Mouse (Mus musculus): ENCODE measurements at regions not wholly inside any gene's neighbourhood (a gene's known extent, or its start where the extent isn't known, plus 50 kb on each side); places are given as distances from the start of the nearest gene placed in this dataset.

DNA sequence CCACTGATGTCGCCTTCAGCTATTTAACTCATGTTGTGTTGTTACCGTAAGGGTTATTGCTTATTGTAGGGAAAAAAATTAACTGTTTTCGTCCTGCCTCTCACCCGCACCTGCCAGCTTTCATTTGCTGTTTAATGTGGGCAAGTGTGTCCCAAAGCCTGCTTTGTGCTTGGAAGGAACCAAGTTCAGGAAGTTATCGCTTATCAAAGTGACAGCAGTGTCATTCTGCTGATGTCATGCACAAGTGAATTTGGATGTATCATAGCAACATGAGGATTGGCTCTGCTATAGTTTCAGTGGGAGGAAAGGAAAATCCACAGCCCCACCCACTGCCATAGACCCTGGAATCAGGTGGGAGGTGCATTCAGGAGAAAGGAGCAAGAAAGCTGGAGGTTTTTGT is 276.5 kb downstream of the Rnf144b start:
- DNase-seq (ENCODE audit: low spot score): no peak

DNA sequence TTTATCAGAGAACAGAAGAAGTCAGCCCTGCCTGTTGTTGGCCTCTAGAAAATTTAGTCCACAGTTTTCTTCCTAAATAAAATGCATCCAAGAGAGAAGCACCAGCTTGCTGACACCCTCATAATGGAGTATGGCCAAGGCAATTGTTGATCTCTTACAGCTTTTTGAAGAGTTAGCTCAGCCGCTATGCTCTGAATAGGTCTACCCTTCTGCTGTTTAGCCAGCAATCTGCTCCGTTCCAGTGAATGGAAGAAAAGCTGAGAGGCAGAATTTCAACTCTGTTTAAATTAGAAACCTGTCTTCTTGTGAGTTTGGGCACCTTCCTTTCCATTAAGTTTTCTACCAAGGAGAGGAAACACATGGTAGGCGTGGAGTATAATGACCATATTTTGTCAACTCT is 290.8 kb downstream of the Rnf144b start:
- no peak for DNase-seq (ENCODE audit: low spot score)

DNA sequence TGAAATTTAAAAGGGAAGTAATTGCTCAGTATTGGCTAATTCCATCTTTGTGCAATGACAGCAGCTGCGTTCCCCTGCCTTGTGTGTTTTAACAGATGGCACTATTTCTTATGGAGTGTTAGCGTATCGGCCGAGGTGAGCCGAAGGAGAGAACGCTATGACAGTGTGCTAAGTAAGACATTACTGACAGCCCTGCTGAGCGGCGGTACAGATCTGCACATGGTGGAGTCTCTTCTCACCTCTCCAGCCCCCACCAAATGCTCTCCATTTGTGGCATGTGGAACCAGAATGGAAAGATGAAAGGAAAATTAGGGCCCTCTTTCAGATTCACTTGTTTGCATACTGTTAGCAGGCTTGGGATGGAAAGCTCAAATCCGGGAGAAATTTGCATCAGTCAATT is 291.5 kb downstream of the Rnf144b start:
- DNase-seq (ENCODE audit: low spot score): no peak

DNA sequence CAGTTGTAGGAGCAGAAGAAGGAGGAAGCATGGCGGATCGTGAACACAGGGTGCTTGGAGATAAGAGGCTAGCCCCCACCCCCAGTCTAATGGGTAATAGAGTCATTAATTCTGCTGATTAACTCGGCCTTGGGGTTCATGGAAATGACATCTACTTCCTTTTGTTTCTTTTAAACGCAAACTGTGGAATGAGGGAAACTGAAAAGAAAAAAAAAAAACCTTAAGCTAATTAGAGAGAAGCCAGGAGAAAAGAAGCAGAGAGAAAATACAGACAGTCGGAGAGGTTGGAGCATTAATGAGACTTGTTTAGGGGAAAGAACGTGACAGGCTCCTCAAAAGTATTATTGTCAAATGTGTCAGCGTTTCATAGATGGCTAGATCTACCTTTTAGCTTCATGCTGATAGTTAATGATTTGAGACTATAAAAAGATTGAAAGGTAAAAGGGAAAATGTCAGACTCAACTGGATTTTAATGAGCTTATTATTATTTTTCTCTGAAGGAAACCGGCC is 307.5 kb downstream of the Rnf144b start:
- DNase-seq (ENCODE audit: low spot score): no peak

DNA sequence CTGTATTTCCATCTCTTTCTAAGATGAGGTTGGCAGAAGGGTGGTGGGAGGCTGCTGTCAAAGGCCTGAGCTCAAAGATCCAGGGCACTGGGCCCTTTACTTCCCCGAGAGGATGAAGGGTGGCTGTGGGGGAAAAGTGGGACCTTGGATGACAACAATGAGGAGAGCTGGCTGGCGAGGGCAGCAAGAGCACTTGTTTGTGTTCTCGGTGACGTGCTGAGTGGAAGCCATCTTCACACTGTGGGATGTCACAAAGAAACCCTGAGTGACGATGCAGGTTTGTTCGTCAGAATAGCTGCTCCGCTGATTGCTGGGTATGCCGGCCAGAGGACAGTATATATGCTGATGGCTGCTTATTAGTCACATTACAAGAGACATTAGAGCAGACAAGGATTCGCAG is 308.0 kb downstream of the Rnf144b start:
- no peak for DNase-seq (ENCODE audit: low spot score)

DNA sequence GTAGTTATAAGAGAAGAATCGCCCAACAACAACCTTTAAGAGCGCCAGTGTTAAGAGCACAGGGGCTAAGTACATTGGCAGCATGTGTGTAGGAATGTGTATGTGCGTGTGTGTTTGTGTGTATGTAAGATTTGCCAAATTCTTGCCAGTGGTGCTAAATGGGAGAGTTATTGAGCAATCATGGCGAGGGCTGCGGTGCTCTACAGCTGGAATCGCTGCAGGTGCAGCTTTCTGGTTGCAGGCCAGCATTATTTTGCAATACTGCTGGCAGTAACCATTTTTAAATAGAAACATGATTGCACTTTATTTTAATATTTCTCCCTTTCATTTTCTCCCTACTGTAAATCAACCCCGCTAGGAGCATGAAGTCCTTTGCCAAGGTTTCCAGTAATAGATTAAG is 313.2 kb downstream of the Rnf144b start:
- DNase-seq (ENCODE audit: low spot score): no peak

DNA sequence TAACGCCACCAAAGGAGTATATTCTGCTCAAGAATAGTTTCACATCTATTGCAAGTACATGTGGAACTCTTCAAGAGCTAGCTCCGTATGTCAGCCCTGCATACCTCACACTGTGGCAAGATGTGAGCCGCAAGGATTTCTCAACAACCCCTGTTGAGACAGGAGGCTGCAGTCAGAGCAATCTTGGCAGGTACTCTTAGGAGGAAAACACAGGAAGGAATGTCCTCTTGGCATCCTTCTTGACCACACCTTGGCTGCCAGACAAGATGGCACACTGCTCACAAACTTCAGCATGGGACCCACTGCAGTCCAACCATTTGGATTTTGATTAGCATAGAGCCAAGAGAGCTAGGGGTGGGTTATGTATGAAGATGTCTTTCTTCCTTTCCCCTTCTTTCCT is 322.4 kb downstream of the Rnf144b start:
- no peak for DNase-seq (ENCODE audit: low spot score)

DNA sequence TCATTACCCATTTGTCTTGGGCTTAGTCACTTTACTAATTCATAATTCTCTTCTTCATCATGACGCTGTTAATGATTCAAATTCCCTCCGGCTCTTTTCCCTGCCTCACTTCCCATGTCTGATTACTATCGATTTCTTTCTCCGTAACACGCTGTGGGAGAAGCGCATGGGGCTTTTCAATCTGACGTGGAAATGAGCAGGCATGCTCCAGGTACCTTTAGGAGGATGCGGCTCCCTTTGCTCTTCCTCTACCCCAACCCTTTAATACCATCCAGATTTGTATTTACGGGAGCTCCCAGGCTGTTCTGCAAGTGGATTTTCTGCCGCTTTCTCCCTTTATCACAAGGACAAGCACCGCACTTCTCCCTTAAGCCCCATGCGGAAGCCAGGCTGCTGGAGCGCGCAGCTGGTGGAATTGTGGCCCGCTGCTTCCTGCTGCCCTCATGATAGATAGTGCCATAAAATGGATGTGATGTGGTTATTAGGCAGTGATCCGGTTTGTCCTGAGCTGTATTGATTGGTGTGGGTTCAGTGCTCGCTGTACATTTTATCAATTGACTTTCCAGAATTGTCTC is 329.8 kb downstream of the Rnf144b start:
- no peak for DNase-seq (ENCODE audit: low spot score)

DNA sequence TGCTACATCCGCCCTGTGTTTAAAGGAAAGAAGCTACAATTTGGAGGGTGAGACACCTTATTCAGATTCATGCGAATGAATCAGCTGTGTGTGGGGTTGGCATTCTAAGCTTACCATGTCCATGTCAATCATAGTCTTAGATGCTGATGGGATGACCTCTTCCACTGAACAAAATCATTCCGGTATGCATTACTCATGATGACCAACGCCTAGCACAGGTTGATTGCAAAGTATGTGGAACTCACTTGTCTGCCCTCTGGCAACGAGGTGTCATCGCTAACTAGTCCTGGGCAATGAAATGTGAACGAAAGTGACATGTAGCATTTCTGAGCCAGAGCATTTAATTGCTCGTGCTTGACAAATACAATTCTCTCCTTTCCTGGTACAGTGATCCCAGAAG is 339.7 kb downstream of the Rnf144b start:
- no peak for DNase-seq (ENCODE audit: low spot score)

DNA sequence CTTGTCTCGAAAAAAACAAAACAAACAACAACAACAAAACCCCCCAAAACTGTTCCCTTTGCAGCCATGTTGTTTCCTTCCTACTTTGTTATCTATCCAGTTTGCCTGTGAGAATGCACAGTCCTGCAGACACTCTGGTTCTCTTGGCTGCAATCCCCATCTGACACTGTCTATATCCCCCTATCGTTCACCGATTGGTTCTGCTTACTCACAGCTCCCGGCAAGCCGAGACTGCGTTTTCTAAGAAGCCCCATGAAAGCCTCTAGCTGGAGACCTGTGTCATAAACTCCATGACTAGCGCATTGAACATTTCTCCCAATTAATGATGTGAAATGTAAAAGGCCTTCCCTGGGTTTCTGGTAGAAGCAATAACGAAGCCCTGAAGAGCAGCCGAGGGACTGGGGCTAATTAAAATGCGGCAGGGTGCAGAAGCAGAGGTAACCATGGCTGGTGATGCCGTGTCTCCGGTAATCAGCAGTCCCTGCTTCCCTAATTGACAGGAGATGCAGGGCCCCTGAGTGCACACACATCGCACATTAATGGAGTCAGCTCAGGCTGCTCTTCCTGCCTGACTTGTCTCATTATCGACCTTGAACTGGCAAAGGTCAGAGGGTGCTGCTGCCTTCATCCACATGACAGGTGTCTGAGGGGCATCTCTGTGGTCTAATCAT is 349.2 kb downstream of the Rnf144b start:
- no peak for DNase-seq (ENCODE audit: low spot score)

DNA sequence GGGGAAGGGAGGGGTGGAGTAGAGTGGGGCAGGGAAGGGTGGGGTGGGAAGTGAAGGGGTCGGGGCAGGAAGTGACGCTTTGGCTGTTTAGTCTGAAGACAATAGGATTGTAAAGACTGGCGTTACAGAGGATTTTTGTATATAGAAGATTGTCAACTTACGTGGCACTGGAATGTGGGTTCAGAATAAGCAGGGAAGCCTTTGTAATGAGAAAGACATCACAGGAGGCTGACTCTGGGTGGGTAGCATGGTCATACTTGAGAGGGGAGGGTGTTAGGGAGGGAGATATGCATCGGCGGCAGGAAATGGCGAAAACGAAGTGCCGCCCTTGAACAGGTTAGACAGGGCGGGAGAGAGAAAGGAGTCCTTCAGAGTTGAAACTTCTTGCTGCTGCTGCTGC is 357.7 kb downstream of the Rnf144b start:
- no peak for DNase-seq (ENCODE audit: low spot score)

DNA sequence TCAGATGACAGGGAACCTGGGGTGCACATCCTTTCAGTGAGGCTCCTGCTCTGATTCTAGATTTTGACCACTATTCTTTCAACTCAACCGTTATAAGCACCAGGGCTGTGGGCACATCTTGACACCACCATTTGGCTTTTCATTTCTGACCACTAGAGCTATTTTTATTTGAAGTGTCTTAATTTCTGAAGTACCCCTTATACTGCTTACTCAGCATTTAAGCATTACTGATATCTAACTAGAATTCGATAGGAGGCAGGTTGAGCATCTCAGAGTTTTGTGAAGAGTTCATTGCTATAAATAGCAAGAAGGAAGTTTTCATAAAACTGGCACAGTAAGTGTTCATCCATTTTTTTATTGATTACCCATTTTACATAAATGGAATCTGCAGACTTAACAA is 362.4 kb downstream of the Rnf144b start:
- DNase-seq (ENCODE audit: low spot score): no peak

DNA sequence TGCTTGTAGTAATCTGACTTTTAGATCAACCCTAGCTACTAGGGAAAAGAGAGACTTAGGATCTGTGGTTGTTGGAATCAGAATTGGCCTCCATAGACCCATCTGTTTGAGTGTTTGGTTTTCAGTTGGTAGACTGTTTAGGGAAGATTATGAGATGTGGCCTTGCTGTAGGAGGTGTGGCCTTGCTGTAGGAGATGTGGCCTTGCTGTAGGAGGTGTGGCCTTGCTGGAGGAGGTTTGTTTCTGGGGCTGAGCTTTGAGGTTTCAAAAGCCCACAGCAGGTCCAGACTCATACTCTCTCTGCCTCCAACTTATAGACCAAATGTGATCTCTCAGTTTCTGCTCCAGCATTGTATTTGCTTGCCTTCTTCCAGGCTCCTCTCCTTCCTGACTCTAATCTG is 363.7 kb downstream of the Rnf144b start:
- DNase-seq (ENCODE audit: low spot score): no peak

DNA sequence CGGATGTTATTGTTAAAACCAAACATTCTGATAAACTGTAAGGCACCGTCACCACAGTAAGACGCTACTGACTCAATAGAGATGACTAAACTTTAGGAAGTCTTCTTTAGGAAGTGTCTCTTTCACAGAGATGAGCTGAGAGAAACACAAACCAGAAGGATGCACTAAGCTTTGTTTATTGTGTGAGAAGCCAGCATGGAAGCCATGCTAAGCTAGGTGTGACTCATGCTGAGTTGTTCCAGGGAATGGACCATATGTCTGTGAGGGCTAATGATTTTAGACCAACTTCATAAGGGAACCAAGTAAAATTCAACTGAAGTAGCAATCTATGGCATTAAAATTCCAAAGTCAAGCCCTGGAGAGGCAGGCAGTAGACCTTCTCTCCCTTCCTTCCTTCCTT is 364.2 kb downstream of the Rnf144b start:
- no peak for DNase-seq (ENCODE audit: low spot score)

DNA sequence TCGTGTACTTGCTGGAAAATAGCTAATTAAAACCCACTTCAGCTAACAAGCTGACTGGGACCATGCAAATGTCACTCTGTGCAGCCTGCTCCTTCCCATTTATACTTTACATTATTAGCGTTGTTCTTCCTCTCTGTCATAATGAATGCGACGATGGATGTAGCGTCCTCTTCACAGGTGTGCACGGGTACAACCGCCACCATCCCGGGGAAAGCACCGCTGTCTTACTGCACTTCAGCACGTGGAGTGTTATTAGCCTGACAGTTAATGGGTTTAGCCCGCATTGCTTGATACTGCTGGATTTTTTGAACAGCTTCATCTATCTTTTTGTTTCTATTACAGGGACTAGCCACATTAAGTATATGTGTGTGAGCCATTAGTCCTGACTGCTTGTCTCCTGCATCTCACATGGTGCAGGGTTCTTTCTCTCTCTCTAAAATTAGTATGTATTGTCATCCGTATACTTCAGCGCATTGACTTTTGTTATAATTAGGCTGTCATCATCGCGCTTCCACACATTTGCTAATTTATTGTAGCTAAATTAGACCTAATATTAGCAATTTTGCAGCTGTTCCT is 383.0 kb downstream of the Rnf144b start:
- DNase-seq (ENCODE audit: low spot score): no peak

DNA sequence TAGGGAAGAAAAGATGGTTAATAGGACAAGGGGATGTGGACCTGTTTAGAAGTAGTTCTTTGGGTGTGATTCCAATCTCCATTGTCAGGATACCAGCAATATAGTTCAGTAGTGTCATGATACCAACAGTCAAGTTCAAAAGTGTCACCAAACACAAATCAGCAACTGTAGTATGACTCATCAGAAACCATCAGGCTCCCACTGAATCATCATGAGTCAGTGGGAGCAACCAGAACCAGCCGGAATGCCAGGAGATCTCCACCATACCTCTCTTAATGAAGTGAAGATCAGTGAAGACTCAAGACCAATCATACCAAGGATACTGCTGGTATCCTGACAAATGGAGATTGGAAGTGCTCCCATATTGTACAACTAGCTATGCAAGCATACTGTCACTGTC is 410.5 kb downstream of the Rnf144b start:
- DNase-seq (ENCODE audit: low spot score): no peak

DNA sequence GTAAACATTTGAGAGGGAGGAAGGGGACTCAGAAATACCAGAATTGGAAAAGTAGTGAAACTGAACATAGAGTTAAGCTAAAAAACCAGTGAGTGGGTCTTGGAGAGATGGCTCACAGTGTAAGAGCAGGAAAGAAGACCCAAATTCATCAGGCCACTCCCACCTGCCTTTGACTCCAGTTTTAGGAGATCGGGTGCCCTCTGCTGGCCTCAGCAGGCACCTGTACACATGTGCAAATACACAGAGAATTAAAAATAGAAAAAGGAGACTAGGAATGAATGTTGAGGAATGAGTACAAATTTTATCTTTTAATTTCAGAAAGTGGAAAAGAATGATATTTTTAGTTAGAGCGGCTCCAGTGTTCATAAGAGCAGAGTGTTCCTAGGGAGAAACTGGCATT is 414.7 kb downstream of the Rnf144b start:
- no peak for DNase-seq (ENCODE audit: low spot score)

DNA sequence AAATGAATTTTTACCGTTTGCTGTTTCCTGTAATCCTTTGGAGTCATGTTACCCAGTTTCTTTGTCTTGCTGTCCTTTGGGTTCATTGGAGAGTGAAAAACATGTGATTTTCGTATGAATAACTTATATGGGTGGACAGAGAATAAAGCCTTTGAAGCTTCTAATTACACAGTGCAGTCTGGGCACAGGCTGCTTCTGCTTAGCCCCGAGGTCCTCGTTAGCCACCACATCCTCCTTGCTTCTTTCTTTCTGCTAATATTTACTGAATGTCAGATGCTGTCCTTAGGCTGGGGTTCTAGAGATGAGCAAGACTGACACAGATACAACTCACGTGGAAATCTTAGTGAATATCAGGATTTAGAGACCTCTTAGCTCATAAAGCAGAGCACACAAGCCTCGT is 427.2 kb downstream of the Rnf144b start:
- no peak for DNase-seq (ENCODE audit: low spot score)

DNA sequence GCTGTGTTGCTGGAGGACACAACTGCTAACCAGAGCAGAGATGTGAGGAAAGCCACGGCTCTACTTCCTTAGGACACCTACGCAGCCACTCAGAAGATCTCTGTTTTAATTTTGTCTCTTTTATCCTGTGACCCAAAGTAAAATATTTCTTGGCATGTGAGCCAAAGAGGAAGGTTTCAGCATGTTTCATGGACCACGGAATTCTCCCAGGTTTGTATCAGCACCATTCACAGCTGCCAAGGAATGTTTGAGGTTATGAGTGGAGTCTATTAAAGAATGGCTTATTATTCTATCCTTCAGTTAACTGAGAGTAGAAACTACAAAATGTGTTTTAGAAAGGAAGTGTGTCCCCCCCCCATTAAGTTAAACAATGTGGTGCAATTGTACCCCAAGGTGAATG is 429.8 kb downstream of the Rnf144b start:
- DNase-seq (ENCODE audit: low spot score): no peak

DNA sequence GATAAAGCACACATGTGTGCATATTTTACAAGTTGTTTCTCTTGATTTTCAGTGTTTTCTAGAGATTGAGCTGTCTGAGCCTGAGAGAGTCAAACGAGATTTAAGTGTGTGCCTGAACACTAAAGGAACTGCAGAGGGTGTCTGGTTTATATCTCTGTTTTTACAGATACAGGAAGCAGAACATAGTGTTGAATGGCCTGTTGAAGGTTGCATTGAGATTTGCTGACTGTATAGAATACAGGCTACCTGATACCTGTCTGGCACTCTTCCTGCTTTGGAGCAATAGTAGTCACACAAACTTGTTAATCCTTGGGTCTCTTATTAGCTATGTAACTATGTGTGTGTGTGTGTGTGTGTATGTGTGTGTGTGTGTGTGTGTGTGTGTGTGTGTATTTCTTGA is 431.7 kb downstream of the Rnf144b start:
- DNase-seq (ENCODE audit: low spot score): no peak

DNA sequence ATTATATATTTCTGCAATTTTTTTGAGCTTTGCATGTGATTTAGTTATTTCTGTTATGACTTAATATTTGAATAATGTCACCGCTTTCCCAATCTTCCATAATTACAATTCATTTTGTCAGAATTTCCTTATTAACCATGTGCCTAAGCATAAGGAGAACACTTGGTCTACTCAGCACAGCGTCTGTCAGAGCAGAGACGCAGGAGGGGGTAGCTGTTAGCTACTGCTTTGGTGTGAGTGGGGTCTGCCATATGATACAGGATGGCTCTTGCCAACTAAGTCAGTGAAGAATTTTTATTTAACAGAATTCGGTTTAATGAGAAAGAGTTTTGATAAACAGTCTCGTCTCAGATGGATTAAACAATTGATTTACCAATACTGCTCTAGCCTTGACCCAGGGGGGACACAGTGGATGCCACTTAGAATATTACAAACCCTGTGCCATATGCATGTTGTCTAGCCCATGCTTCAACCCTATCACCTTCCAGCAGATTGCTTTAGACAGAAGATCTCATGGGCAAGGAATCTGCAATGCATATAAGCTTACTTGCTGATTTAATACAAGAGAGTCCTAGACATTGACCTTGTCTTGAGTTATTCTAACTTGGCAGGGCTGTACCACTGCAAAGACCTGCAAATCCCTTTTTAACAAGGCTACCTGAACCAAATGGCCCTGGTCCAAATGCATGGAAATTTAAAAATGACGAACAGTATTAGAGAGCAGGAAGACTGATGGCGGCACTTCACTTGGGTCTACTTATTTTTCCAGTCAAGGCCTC is 434.9 kb downstream of the Rnf144b start:
- no peak for DNase-seq (ENCODE audit: low spot score)

DNA sequence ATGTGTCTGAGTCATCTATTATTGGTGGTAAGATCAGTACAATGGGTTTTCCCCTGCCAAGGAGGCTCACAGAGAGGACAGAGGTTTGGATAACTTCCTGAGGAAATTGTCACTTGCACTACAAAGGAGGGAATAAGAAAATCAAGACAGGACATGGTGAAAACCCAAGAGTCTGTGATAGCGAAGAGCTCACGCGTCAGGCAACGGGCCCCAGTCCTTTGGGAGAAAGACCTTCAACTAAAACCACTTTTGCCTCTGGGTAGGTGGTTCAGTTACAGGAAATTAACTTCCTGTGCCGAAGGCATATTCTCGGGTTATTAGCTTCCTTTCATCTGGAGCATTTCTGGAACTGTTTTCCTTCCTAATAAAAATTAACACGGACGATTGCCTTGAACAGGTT is 440.4 kb downstream of the Rnf144b start:
- no peak for DNase-seq (ENCODE audit: low spot score)

DNA sequence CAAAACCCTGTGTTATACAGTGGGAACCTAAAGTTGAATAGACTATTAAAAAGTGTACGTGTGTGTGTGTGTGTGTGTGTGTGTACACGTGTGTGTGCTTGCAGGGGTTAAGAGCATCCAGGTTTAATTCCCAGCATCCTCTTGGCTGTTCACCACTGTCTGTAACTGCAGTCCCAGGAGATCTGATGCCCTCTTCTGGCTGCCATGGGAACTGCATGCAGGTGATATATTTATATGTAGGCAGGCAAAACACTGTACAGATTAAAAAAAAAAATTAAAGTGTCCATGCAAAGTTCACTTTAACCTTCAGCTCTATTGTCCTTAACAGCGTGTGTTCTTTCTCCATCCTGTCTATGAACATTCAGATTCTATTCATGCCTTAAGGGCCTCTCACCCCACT is 454.1 kb downstream of the Rnf144b start:
- DNase-seq (ENCODE audit: low spot score): no peak

Measured in urinary bladder, postnatal 25 days (tissue).